Mouse (Mus musculus): ENCODE measurements around the gene Cdkn1c.

GRCm38 (mm10) chr7:143444580-143444954, 16.3 kb downstream of the Cdkn1c start:
- TF ChIP-seq CTCF (IDR thresholded peaks at IDR 0.05; ENCODE audit: low read depth, low read length) (no peak), POLR2A (IDR thresholded peaks at IDR 0.05; ENCODE audit: insufficient read depth, low read length) (no peak), EP300 (IDR thresholded peaks at IDR 0.05; ENCODE audit: insufficient read depth, low read depth, low read length) (no peak)
